Mouse (Mus musculus) C2C12 (cell line): ENCODE measurements at regions not wholly inside any gene's neighbourhood (a gene's known extent, or its start where the extent isn't known, plus 50 kb on each side); places are given as distances from the start of the nearest gene placed in this dataset.

Source experiments
- H3K27me3 ChIP-seq: one replicate; pipeline ENCODE4 v1.6.1; 2011; ENCODE audit not compliant: control insufficient read depth, insufficient read depth, insufficient read length
- H3K36me3 ChIP-seq: one replicate; pipeline ENCODE4 v1.6.1; 2011; ENCODE audit not compliant: control insufficient read depth, insufficient read depth
- H3K4me3 ChIP-seq: one replicate; pipeline ENCODE4 v1.5.1; 2011; ENCODE audit warnings: mild to moderate bottlenecking, control low read depth; ENCODE audit not compliant: poor library complexity, insufficient read depth, severe bottlenecking
- H3K79me2 ChIP-seq: one replicate; pipeline ENCODE4 v1.6.1; 2011; ENCODE audit not compliant: control insufficient read depth, insufficient read depth
- H3K79me3 ChIP-seq: one replicate; pipeline ENCODE4 v1.6.1; 2011; ENCODE audit warnings: low read depth, control low read depth
- H3ac ChIP-seq: one replicate; pipeline ENCODE3; 2011; ENCODE audit warnings: low read depth; ENCODE audit not compliant: control insufficient read depth, insufficient read length
- CEBPB ChIP-seq: IDR thresholded peaks from one replicate; pipeline ENCODE4 v1.6.1; 2011; ENCODE audit warnings: low read depth, mild to moderate bottlenecking, control low read depth, moderate library complexity
- CTCF ChIP-seq: IDR thresholded peaks from one replicate; pipeline ENCODE4 v1.5.1; 2011; ENCODE audit not compliant: control insufficient read depth, insufficient read depth, insufficient read length
- FOSL1 ChIP-seq: IDR thresholded peaks from one replicate; pipeline ENCODE4 v1.8.0; 2011; ENCODE audit warnings: mild to moderate bottlenecking, low read length; ENCODE audit not compliant: poor library complexity, insufficient read depth, severe bottlenecking
- MAX ChIP-seq: IDR thresholded peaks from one replicate; pipeline ENCODE4 v1.6.1; 2011; ENCODE audit warnings: mild to moderate bottlenecking, control low read depth
- MYOD1 ChIP-seq: IDR thresholded peaks from one replicate; pipeline ENCODE4 v1.6.1; 2011; ENCODE audit warnings: low read depth; ENCODE audit not compliant: control insufficient read depth, insufficient read length
- MYOG ChIP-seq: IDR thresholded peaks from one replicate; pipeline ENCODE4 v1.6.1; 2011; ENCODE audit not compliant: control insufficient read depth, insufficient read length; ENCODE audit errors: extremely low read depth
- USF1 ChIP-seq: IDR thresholded peaks from one replicate; pipeline ENCODE4 v1.6.1; 2011; ENCODE audit warnings: low read depth, mild to moderate bottlenecking, control low read depth, moderate library complexity

- Histone ChIP-seq H3K4me3 (peak overlapping the region; percentile 6), H3ac (no peak overlapping the region), H3K27me3 (no peaks in the 10 kb centered on the region), H3K79me2 (no peaks in the 10 kb centered on the region), H3K36me3 (no peaks in the 10 kb centered on the region), H3K79me3 (no peaks in the 10 kb centered on the region)
- TF ChIP-seq MAX (no peak), MYOG (no peak), CTCF (no peak), CEBPB (no peak), MYOD1 (no peak), USF1 (no peak), FOSL1 (no peak)
Measured at GRCm38 (mm10) chr2:21908813-21909480, 318.4 kb upstream of the Myo3a start.

- peak overlapping the region; percentile 6 for H3K4me3 ChIP-seq
- no peaks in the 10 kb centered on the region for H3K79me2 ChIP-seq
- TF ChIP-seq CTCF (peak; percentile 31), USF1 (no peak)
- no peaks in the 10 kb centered on the region for H3K27me3 ChIP-seq
- no peaks in the 10 kb centered on the region for H3K79me3 ChIP-seq
- H3ac ChIP-seq: no peak overlapping the region
- no peaks in the 10 kb centered on the region for H3K36me3 ChIP-seq
Measured at GRCm38 (mm10) chr2:21909481-21909966, 317.8 kb upstream of the Myo3a start.

GRCm38 (mm10) chr2:21917804-21918690 lies 309.3 kb upstream of the Myo3a start:
- H3K79me3 ChIP-seq: no peaks in the 10 kb centered on the region
- TF ChIP-seq MYOD1: no peak
- TF ChIP-seq MYOG: no peak
- no peak for TF ChIP-seq CEBPB
- no peak for TF ChIP-seq USF1
- no peak for TF ChIP-seq CTCF
- TF ChIP-seq FOSL1: no peak
- no peak overlapping the region for H3K4me3 ChIP-seq
- no peaks in the 10 kb centered on the region for H3K79me2 ChIP-seq
- no peak overlapping the region for H3ac ChIP-seq
- H3K27me3 ChIP-seq: no peaks in the 10 kb centered on the region
- H3K36me3 ChIP-seq: no peaks in the 10 kb centered on the region

- H3K4me3 ChIP-seq: no peak overlapping the region
- H3K79me2 ChIP-seq: no peaks in the 10 kb centered on the region
- no peak overlapping the region for H3ac ChIP-seq
- no peak for TF ChIP-seq MYOD1
- no peak for TF ChIP-seq CTCF
- no peak for TF ChIP-seq FOSL1
- TF ChIP-seq MYOG: no peak
- no peak for TF ChIP-seq MAX
- TF ChIP-seq CEBPB: no peak
- TF ChIP-seq USF1: no peak
- no peaks in the 10 kb centered on the region for H3K27me3 ChIP-seq
- H3K36me3 ChIP-seq: no peaks in the 10 kb centered on the region
- no peaks in the 10 kb centered on the region for H3K79me3 ChIP-seq
Measured at GRCm38 (mm10) chr2:21919091-21919490, 308.2 kb upstream of the Myo3a start.

GRCm38 (mm10) chr2:21927656-21928055 lies 299.6 kb upstream of the Myo3a start:
- no peaks in the 10 kb centered on the region for H3K36me3 ChIP-seq
- H3K27me3 ChIP-seq: no peaks in the 10 kb centered on the region
- no peak for TF ChIP-seq USF1
- TF ChIP-seq MYOD1: no peak
- H3K4me3 ChIP-seq: no peak overlapping the region
- no peak overlapping the region for H3ac ChIP-seq
- H3K79me3 ChIP-seq: no peaks in the 10 kb centered on the region
- H3K79me2 ChIP-seq: no peaks in the 10 kb centered on the region

GRCm38 (mm10) chr2:21939993-21940392 lies 287.3 kb upstream of the Myo3a start:
- Histone ChIP-seq H3K36me3 (no peaks in the 10 kb centered on the region), H3K27me3 (no peaks in the 10 kb centered on the region), H3K79me2 (no peaks in the 10 kb centered on the region), H3K79me3 (no peaks in the 10 kb centered on the region), H3K4me3 (no peak overlapping the region), H3ac (no peak overlapping the region)
- TF ChIP-seq FOSL1 (no peak), USF1 (no peak), MYOG (no peak), CEBPB (no peak), MYOD1 (no peak), CTCF (no peak), MAX (no peak)
